8 mouse cellular contexts compared by ENCODE assay signal in genomic region chr8:120300601-120301141, GRCm38 (mm10).
DNase-seq lines count a peak whose midpoint lies in the region; ATAC-seq and TF ChIP-seq lines count a peak whose summit lies in the region.

No protein-coding gene starts in this region.

- H3K9me3 ChIP-seq in heart, embryonic 13.5 days, result no peaks in the 10 kb centered on the region
- no peaks in the 10 kb centered on the region for H3K9me3 ChIP-seq in liver, postnatal 0 days (ENCODE audit: low read length)
- H3K9me3 ChIP-seq in neural tube, embryonic 13.5 days, result no peaks in the 10 kb centered on the region

- peak overlapping the region; percentile 53; the same call in 1 of the 2 replicates for H3K27ac ChIP-seq in heart, embryonic 13.5 days (replicated peaks)
- H3K27ac ChIP-seq in liver, postnatal 0 days (ENCODE audit: low read depth), result no peak overlapping the region
- H3K27ac ChIP-seq in neural tube, embryonic 13.5 days (replicated peaks), result peak overlapping the region; percentile 71

- TF ChIP-seq EP300 in liver, postnatal 0 days (IDR thresholded peaks at IDR 0.05; ENCODE audit: low read depth), result no peak

- TF ChIP-seq CTCF in liver, postnatal 0 days (IDR thresholded peaks at IDR 0.05; ENCODE audit: low read depth), result peak; percentile 99

- H3K4me3 ChIP-seq in heart, embryonic 13.5 days, result peak overlapping the region; percentile 22; the same call in 1 of the 2 replicates
- no peak overlapping the region for H3K4me3 ChIP-seq in liver, postnatal 0 days (ENCODE audit: low read depth, low read length)
- H3K4me3 ChIP-seq in neural tube, embryonic 13.5 days, result no peak overlapping the region

- peak; percentile 53 for ATAC-seq in CD4-positive, CD25-positive, alpha-beta regulatory T cell, adult 4 months
- peak; percentile 82 for ATAC-seq in erythroblast, adult 5-6 weeks (replicated peaks; ENCODE audit: low FRiP score, poor library complexity, severe bottlenecking)
- ATAC-seq in heart, embryonic 13.5 days (ENCODE audit: extremely low read depth, insufficient number of reproducible peaks, low FRiP score, low TSS enrichment), result peak; percentile 51
- peak; percentile 81 for ATAC-seq in liver, postnatal 0 days
- peak; percentile 28; the same call in 1 of the 2 replicates for ATAC-seq in neural tube, embryonic 13.5 days (ENCODE audit: low read depth)

- WGBS in heart, embryonic 13.5 days, result 4% methylated on average over 13 of the region's 13 CpGs
- WGBS in liver, postnatal 0 days (ENCODE audit: insufficient replicate concordance), result 13% methylated on average over 13 of the region's 13 CpGs
- 4% methylated on average over 13 of the region's 13 CpGs for WGBS in neural tube, embryonic 13.5 days

- H3K4me2 ChIP-seq in heart, embryonic 13.5 days, result peak overlapping the region; percentile 58
- peak overlapping the region; percentile 61 for H3K4me2 ChIP-seq in liver, postnatal 0 days (ENCODE audit: low read depth, low read length)
- H3K4me2 ChIP-seq in neural tube, embryonic 13.5 days, result peak overlapping the region; percentile 15; the same call in 1 of the 2 replicates

- no peaks in the 10 kb centered on the region for H3K36me3 ChIP-seq in heart, embryonic 13.5 days
- no peaks in the 10 kb centered on the region for H3K36me3 ChIP-seq in liver, postnatal 0 days (replicated peaks; ENCODE audit: insufficient read depth, low read length)
- no peaks in the 10 kb centered on the region for H3K36me3 ChIP-seq in neural tube, embryonic 13.5 days

- DNase-seq in adrenal gland, postnatal 4 days (ENCODE audit: low spot score in 2 of 2), result peak; percentile 53 to 71
- peak; percentile 67 to 72 for DNase-seq in kidney, postnatal 25 days
- DNase-seq in liver, postnatal 0 days, result peak; percentile 87
- DNase-seq in telencephalon, adult 2 months (ENCODE audit: low read depth, low spot score), result peak; percentile 83

- peaks cover 44% of the 10 kb centered on the region for H3K4me1 ChIP-seq in heart, embryonic 13.5 days
- H3K4me1 ChIP-seq in liver, postnatal 0 days (ENCODE audit: insufficient read depth), result peaks cover 11% of the 10 kb centered on the region; the same call in 1 of the 2 replicates
- peaks cover 76% of the 10 kb centered on the region for H3K4me1 ChIP-seq in neural tube, embryonic 13.5 days (replicated peaks)

- peak overlapping the region; percentile 60 for H3K9ac ChIP-seq in heart, embryonic 13.5 days
- peak overlapping the region; percentile 50; the same call in 1 of the 2 replicates for H3K9ac ChIP-seq in liver, postnatal 0 days (replicated peaks)
- H3K9ac ChIP-seq in neural tube, embryonic 13.5 days, result peak overlapping the region; percentile 46; the same call in 1 of the 2 replicates

- H3K27me3 ChIP-seq in heart, embryonic 13.5 days (replicated peaks), result 0 out of 2 replicates have a peak, but pooled peaks cover 3% of the 10 kb centered on the region
- no peaks in the 10 kb centered on the region for H3K27me3 ChIP-seq in liver, postnatal 0 days (ENCODE audit: insufficient read depth, low read length)
- no peaks in the 10 kb centered on the region for H3K27me3 ChIP-seq in neural tube, embryonic 13.5 days

Comparison
In these comparisons a context has a peak if more than half of its experiments do, and no peak if none do; other contexts are left out.
1. ATAC-seq: peak in every context shown above with its lines; median percentile 82 in erythroblast, adult 5-6 weeks; 81 in liver, postnatal 0 days; 53 in CD4-positive, CD25-positive, alpha-beta regulatory T cell, adult 4 months; 51 in heart, embryonic 13.5 days; 28 in neural tube, embryonic 13.5 days.